Mouse (Mus musculus): Measurements from ENCODE around the gene Ogdh.

Gene Ogdh

DNA sequence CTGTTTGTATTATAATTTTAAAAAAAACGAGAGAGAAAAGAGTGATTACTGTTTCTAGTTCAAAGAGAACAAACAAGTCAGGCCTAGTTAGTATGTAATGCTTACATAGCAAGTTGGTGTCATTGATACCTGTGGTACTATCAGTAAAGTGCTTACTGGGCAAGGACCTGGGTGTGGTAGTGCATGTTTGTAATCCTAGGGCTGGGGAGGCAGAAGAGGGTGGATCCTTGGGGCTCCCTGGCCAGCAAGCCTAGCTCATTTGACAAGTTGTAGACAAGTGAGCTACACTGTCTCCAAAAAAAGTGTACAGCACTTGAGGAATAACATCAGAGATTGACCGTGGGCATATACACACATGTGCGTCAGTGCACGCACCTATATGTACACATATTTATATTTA lies 3.2 kb downstream of the Ogdh start:
- DNase-seq (ENCODE audit: low spot score): no peak

DNA sequence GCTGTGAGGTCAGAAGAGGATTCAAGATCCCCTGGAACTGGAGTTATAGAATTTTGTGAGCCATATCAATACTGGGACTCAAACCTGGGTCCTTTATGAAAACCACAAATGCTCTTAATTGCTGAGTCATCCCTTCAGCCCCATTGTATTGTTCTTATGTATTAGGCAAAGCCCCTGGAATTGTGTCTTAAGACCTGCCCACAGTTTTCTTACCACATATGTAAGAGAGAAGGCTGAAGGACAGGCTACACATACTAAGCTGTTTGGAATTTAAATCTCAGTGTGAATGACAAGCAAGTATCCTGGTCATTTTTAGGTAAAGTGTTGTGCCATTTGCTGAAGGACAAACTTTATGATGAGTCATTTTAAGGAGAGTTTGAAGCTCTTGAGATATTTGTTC lies 4.6 kb downstream of the Ogdh start:
- DNase-seq (ENCODE audit: low spot score): no peak

DNA sequence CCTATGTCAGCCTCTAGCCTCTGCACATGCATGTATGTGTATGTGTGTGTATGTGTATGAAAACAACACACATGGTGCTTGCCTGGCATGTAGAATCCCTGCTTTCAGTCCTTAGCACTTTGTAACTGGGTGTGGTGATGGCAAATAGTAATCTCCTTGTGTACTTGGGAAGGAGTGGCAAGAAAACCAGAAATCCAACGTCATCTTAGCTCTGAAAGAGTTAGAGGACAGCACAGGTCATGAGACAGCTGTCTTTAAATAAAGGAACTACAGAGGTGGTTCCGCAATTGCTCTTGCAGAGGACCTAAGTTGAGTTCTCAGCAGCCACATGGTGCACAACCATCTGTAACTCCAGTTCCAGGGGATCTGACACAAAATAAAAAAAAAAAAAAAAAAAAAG lies 8.0 kb downstream of the Ogdh start:
- no peak for DNase-seq (ENCODE audit: low spot score)

DNA sequence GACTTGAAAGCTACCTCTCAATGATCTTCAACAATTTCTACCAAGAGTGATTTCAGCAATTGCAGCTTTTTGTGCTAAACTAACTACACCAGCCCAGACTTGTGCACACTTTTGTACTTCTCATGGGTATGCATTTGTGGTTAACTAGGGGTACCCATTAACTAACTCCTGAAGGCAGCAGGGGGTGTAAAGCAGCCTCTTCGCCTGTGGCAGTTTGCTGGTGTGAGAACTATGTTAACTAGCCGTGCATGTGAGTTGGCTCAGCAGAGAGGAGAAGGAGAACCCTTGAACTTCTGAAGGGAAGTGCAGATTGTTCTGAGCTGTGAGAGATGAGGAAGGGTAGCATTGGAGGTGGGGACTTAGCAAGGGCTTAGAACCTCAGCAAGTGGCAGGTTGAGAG lies 11.4 kb downstream of the Ogdh start:
- DNase-seq (ENCODE audit: low spot score): no peak

DNA sequence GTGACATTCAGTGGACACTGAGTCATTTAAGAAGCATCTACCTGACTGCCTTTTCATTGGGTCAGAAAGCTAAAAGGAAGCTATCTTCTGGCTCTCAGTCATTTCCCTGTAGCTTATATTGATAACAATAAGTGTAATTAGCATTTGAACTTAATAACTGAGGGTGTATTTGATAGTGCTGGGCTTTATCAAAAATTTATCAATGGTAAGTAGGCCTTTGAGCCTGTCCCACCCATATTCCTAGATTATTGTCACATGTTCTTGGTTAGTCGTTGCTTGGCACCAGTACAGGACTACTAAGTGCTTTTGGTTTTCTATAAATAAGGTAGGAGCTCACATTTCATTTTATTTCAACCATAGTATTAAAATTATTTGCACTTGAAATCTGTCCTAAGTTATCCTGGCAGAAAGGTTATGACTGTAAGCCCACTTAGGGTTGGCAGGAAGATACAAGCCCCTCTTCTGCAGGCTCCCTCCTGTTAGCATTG lies 14.6 kb downstream of the Ogdh start:
- DNase-seq (ENCODE audit: low spot score): no peak

DNA sequence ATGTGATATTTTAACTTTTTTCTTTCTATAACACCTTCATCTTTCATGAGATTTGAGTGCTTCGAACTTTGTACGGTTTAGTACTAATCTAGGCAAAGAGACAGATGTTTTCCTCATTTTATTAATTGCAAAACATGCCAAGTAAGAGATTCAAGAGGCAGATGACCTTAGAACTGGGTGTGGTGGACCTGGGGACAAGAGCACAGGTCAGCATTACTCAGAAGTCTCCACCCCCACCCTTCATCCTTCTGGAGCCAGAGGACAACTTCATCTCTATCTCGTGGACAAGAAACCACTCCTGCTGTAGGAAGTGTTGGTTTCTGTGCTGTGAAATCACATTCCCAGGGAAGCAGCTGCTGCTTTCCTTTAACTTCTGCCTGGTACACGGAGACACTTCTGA lies 16.7 kb downstream of the Ogdh start:
- DNase-seq (ENCODE audit: low spot score): no peak

DNA sequence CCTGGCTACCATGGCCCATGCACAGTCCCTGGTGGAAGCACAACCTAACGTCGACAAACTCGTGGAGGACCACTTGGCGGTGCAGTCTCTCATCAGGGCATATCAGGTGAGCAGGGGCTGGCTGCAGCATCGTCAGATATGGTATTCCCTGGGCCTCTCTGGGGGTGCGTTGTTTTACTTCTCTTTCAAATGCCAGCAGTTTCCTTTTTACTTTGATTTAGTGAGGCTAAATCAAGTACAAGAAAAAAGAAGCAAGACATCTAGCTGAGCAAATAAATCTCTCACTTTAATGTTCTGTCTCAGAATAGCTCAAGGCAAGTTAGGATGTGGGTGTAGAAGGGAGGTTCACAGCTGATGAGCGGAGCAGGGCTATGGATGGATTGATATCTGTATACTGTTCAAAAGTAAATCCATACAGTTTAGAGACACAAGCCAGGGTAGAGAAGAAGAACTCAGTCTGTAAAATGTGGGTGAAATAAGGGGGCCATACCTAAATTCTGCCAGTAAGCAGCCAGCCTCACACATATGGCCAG lies 22.5 kb downstream of the Ogdh start:
- no peak for DNase-seq (ENCODE audit: low spot score)

DNA sequence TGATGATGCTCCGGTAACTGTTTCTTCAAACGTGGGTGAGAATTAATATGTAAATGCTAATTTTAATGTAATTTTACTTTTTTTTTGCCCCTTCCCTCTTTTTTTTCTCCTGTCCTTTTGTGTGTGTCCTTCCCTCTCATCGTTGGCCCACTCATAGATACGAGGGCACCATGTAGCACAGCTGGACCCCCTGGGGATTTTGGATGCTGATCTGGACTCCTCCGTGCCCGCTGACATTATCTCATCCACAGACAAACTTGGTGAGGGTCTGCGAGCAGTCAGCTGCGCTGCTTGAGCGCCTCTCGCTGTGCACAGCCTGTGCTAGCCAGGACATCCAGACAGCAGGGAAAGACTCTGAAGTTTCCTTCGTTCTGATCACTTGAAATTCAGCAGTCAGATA lies 25.4 kb downstream of the Ogdh start:
- no peak for DNase-seq (ENCODE audit: low spot score)

DNA sequence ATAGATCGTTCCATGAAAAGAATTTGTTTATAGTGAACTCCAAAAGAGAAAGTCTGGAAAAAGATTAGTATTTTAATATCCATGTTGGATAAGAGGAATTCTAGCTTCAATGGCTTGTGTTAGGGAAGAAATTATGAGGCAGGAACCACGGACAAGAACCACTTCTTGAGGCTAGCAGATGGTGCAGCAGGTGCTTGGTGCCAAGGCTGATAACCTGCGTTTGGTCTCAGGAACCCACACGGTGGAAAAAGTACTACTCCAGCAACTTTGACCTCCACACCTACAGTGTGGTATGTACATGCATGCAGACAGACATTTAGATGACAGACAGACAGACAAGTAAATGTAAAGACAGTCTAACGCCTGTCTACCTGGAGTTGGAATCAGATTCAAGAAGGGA lies 27.1 kb downstream of the Ogdh start:
- no peak for DNase-seq (ENCODE audit: low spot score)

DNA sequence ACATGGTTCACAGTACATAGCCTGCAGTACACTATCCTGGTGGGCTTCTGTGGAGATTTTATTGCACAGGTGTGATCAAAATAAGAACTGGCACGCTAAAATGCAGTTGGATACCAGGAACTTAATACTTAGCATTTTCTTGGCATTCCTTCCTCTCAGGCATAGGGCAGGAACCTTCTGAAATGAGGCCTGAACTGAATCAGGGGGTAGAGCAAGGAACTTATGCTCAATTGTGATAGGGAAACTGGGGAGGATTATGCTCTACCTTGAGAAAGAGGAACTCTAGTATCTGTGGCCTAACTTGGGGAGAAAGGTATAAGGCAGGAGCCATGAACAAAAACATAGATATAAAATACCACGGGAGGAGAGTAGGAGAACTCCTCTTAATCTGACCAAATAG lies 27.9 kb downstream of the Ogdh start:
- no peak for DNase-seq (ENCODE audit: low spot score)

DNA sequence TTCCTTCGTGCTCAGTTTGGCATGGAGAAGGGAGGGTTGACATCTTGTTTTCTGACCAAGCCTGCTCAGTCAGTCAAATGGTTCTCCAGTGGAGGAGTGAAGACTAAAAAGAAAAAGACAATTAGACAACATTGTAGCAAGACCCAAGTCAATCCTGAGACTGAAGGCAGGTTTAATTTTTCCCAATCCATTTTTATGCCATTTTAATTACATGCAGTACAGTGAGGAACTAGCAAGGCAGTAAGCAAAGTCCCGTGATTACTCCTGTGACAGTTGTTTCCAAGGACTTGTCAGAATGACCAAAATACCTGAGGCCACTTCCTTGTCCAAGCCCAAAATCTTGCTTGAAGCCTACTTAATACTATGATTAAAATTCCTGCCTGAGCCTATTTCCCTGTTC lies 30.7 kb downstream of the Ogdh start:
- no peak for DNase-seq (ENCODE audit: low spot score)

DNA sequence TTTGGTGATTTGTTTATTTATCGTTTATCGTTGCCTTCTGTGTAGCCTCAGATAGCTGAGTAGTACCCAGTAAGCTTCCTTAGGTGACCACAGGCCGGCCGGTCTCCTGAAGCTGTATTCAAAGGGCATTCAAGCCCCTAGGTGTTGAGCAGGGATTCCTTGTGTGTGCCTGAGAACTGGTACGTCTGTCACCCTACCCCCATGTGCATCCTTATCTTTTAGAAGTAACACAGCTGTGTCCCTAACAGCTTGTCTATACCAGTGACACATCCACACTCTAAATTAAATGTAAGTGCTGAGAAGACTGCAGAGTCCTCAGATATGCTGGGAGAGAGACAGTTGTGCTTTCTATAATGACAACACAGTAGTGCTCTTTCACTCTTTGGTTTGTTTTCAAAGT lies 31.9 kb downstream of the Ogdh start:
- no peak for DNase-seq (ENCODE audit: low spot score)

DNA sequence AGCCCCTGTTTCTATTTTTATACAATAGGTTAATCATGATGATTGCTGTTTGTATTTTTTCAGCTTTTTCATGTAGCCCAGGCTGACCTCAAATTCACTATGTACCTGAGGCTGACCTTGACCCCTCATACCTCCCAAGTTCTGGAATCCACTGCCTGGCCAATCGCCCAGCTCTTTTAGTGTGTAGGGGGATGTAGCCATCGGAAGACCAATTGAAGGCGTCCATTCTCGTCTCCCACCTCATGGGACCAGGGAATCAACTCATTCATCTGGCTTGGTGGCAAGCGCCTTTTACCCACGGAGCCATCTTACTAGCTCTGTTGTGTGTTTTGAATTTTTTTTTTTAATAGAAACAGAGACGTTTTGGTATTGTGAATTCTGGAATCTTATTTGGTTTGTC lies 39.8 kb downstream of the Ogdh start:
- no peak for DNase-seq (ENCODE audit: low spot score)

DNA sequence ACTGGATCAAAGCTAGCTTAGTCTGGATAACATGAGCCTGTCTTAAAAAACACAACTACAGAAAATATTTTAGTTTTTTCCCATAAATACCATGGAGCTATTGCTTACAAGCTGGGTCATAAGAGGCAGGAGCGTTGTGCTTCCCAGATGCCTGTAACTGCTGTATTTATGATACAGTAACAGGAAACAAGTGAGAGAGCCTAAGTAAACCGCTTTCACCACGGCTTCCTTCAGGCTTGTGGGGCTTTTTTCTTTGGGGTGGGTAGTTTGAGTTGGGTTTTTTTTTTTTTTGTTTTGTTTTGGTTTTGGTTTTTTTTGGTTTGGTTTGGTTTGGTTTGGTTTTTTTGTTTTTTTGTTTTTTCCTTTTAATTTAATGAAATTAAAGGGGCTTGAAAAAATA lies 41.2 kb downstream of the Ogdh start:
- DNase-seq (ENCODE audit: low spot score): no peak

DNA sequence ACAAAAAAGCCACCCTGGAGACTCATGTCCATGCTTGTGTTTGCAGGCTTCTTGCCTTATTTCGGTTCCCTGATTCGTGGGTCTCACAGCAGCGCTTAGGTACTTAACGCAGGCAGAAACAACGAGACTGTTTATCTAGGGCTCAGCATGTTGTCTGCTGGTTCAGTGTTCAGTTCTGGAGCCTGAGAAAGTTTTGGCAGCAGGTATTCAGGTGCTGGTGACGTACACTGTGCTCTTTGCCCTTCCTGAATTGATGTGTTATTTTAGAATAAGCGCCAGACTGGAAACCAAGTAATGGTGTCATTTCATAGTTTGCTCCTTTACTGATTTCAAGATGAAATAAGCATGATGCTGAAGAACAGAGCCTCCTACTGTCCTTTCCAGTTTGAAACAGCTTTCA lies 42.0 kb downstream of the Ogdh start:
- no peak for DNase-seq (ENCODE audit: low spot score)

DNA sequence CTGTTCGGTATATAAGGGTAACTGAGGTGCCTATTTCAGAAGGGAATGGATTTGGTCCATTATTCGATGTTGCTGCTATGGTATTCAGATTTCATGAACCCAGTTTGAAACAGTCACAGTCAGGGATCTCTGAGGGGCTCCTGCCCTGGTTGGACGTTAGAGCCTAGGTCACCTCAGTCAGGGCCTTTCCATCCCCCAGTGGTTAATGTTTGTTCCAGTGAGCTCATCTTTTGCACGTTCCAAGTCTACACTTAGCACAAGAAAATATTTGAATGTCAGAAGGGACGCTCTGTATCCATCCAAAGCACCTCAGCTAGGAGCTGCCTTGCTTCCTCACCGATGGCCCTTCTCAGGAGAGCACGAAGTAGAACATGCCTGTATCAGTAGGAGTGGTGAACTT lies 43.9 kb downstream of the Ogdh start:
- no peak for DNase-seq (ENCODE audit: low spot score)

DNA sequence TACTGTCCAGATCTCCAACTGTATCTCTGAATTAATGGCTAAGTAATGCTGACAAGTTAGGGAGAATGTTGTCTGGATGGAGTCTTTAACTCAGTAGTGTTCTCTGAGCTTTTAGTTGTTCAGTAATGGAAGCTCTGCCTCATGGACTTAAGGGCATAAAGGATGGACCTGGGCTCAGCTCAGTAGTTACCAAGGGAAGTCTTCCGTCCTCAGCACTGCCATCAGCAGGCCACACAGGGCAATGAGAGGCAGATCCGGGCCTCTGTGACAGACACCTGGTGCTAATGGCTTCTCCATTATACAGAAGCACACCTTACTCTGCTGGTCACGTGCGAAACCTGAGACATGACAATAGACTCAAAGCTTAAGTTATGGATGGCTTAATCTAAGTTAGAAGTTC lies 45.3 kb downstream of the Ogdh start:
- DNase-seq (ENCODE audit: low spot score): no peak

DNA sequence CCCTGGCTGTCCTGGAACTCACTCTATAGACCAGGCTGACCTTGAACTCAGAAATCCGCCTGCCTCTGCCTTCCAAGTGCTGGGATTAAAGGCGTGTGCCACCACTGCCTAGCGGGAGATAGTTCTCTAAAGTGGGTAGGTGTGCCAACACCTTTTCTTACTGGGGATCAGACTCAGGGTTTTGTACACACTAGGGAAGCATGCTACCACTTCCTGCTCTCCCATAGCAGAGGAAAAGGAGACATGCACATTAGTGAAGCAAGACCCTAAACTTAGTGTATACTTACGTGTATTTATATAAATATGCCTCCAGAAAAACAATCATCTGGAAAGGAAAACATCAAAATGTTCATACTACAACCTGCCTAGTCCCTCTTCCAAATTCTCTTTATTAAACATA lies 54.5 kb downstream of the Ogdh start:
- no peak for DNase-seq (ENCODE audit: low spot score)

DNA sequence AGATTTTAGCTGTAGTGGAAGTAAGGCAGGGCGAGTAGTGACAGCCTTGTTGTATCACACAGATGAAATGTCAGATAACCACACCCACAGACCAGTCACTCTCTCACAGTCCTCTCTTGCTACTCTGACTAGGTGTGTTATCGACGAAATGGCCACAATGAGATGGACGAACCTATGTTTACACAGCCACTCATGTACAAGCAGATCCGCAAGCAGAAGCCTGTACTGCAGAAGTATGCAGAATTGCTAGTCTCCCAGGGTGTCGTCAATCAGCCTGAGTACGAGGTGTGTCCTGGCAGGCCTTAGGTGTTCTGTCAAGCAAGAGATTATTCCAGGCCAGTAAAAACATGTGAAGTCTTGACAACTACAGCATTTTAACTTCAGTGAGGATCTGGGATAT lies 55.5 kb downstream of the Ogdh start:
- no peak for DNase-seq (ENCODE audit: low spot score)

DNA sequence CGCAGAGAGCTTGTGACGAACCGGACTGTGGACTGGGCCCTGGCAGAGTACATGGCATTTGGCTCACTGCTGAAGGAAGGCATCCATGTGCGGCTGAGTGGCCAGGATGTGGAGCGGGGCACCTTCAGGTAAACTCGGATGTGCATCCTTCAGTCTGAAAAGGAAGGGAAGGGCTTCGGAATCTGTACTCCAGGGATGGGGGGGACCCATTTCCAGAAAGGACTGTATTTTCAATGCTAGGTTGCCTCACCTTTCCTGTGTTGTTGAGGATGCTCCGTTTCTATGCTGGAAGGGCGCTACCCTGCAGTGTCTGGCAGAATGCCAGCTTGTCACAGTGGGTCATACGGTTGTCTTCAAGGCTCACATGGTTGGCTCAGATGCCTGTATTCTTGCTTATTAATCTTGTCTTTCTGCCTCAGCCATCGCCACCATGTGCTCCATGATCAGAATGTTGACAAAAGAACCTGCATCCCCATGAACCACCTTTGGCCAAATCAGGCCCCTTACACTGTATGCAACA lies 57.3 kb downstream of the Ogdh start:
- no peak for DNase-seq (ENCODE audit: low spot score)

DNA sequence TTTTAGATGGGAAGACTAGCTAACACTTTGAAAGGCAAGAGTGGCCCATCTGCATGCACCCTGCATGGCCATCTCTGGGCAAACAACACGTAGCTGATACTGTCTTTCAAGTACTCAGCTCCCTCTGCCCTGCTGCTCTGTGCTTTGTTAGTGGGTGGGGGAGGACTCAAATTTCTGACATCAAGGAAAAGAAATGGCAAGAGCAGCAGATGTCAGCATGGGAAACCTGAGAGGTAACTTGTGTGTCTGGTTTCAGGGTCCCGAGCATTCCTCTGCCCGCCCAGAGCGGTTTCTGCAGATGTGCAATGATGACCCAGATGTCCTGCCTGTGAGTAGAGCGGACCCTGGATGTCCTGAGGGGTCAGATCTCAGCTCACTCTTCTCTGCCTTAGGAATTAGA lies 58.2 kb downstream of the Ogdh start:
- no peak for DNase-seq (ENCODE audit: low spot score)

DNA sequence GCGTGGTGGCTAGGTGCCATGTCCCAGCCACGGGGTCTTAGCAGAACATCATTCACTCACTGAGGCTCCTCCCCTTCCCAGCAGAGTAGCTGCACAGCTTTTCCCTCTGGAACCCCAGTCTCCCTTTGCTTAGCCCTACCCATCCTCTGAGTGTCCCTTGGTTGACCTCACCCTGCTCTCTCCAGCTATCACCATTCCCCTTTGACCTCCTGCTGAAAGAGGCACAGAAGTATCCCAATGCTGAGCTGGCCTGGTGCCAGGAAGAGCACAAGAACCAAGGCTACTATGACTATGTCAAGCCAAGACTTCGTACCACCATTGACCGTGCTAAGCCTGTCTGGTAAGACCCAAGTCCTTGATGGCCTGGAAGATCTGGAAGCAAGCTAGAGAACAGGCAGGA lies 63.7 kb downstream of the Ogdh start:
- no peak for DNase-seq (ENCODE audit: low spot score)

DNA sequence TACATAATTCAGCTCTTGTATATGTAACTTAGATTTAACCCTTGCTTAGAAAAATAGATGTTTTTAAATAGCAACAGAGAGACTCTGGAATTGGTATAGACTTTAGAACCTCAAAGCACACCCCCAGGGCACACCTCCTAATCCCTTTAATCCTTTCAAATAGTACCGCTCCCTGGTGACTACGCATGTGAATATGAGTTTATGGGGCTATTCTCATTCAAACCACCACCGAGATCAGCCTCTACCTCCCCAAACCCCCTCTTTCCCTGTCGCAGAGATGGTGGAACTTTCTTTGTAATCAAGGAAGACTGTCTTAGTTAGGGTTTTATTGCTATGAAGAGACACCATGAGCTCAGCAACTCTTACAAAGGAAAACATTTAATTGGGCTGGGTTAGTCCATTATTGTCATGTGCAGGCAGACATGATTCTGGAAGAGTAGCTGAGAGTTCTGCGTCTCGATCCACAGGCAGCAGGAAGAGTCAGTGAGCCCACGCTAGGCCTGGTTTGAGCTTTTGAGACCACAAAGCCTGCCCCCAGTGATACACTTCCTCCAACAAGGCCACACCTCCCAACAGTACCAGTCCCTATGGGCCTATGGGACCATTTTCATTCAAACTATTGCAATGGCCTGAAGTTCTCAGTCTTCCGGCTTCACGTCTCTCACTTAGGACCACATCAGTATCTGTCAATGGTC lies 73.3 kb downstream of the Ogdh start:
- no peak for DNase-seq (ENCODE audit: low spot score)

DNA sequence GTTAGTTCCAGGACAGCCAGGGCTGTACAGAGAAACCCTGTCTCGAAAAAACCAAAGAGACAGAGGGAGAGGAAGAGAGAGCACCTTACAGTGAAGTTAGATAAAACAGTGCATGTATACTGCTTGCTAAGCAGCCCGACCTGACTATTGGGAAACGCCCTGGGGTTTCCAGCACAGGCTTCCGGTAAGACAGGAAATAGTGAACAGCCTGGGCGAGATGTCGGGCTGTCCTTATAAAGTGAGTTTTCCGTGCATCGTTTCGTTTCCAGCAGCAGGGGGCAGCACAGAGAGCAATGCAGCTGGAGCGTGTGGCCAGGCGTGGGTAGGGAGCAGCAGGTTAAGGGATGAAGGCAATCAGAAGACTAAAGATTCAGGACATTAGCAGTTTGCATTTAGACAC lies 74.5 kb downstream of the Ogdh start:
- DNase-seq (ENCODE audit: low spot score): peak; percentile 86
